Mouse (Mus musculus): ENCODE data around the gene Adcy7. TPM values are rescaled to one million over a fixed set of nuclear protein-coding genes. Genes with fewer than 3 reads are reported as not detected.

The Adcy7 gene
- polyA plus RNA-seq, 1 experiment: not detected

DNA sequence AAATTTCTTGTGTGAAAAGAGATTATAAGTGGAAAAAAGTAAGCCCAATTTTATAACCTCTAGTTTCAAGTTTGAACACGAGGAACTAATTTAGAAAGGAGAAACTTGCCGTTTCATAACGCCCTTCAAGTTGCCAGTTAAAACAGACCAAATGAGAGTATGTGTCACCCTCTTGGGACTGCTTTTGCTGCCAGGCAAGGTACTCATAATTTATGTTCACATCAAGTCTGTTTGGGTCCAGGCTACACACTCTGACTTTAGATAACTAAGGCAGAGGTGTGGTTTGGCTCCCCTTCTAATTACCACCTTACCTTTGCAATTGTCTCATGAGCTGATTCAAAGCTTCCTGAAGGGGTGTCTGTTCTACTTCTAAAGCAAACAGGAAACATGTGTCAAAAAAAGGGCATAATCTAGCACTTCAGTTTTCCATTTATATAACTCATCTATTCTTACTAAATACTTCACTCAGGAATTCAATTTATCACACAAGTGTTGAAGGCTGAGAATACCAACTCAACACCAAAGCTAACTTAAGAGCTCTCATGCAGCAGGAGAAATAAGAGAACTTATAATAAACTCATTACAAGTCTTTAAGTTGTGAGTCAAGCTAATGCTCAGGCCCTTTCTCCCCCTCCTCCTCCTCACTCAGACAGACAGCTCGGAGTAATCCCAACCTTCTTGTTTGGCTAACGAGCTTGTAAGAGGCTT lies 85.2 kb downstream of the Adcy7 start:
- 66% methylated on average over 5 of the region's 5 CpGs for WGBS
- Histone ChIP-seq H3K4me1 (ENCODE audit: control insufficient read depth, insufficient read depth, low read length) (peaks cover 2% of the 10 kb centered on the region; the same call in 1 of the 2 replicates), H3K4me3 (ENCODE audit: insufficient read depth, low read depth, low read length) (no peak overlapping the region), H3K27ac (ENCODE audit: insufficient read depth, low read depth, low read length) (no peak overlapping the region)
- TF ChIP-seq CTCF (IDR thresholded peaks at IDR 0.05; ENCODE audit: insufficient read depth, low read depth, low read length): no peak
- no peak for TF ChIP-seq POLR2A (IDR thresholded peaks at IDR 0.05; ENCODE audit: insufficient read depth, low read depth, low read length)

DNA sequence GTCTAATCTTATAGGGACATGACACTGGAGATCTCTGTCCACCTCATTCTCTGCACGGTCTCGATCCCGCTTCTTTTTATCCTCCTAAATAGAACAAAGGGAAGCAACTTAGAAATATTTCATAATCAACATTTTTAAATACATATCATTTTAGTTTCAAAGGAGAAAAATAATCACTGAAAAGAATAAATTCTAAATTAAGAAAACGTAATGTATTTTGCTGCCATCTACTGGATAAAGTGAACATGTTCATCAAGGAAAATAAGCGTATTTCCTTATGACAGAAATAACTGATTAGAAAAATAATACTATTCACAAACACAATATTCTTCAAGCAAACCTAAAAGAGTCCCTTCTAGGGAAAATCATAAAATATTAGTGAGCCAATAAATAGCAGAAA lies 85.7 kb downstream of the Adcy7 start:
- WGBS: 63% methylated on average over 5 of the region's 5 CpGs
- Histone ChIP-seq H3K27ac (ENCODE audit: insufficient read depth, low read depth, low read length) (no peak overlapping the region), H3K4me3 (ENCODE audit: insufficient read depth, low read depth, low read length) (no peak overlapping the region), H3K4me1 (ENCODE audit: control insufficient read depth, insufficient read depth, low read length) (peaks cover 5% of the 10 kb centered on the region)
- TF ChIP-seq CTCF (IDR thresholded peaks at IDR 0.05; ENCODE audit: insufficient read depth, low read depth, low read length) (no peak), POLR2A (IDR thresholded peaks at IDR 0.05; ENCODE audit: insufficient read depth, low read depth, low read length) (no peak)

GRCm38 (mm10) chr8:88359959-88360358 lies 87.8 kb downstream of the Adcy7 start:
- Histone ChIP-seq H3K4me3 (ENCODE audit: insufficient read depth, low read depth, low read length) (no peak overlapping the region), H3K27ac (ENCODE audit: insufficient read depth, low read depth, low read length) (no peak overlapping the region), H3K4me1 (ENCODE audit: control insufficient read depth, insufficient read depth, low read length) (peaks cover 6% of the 10 kb centered on the region)
- TF ChIP-seq POLR2A (IDR thresholded peaks at IDR 0.05; ENCODE audit: insufficient read depth, low read depth, low read length): no peak
- no peak for TF ChIP-seq CTCF (IDR thresholded peaks at IDR 0.05; ENCODE audit: insufficient read depth, low read depth, low read length)
- 87% methylated on average over 2 of the region's 2 CpGs for WGBS

DNA sequence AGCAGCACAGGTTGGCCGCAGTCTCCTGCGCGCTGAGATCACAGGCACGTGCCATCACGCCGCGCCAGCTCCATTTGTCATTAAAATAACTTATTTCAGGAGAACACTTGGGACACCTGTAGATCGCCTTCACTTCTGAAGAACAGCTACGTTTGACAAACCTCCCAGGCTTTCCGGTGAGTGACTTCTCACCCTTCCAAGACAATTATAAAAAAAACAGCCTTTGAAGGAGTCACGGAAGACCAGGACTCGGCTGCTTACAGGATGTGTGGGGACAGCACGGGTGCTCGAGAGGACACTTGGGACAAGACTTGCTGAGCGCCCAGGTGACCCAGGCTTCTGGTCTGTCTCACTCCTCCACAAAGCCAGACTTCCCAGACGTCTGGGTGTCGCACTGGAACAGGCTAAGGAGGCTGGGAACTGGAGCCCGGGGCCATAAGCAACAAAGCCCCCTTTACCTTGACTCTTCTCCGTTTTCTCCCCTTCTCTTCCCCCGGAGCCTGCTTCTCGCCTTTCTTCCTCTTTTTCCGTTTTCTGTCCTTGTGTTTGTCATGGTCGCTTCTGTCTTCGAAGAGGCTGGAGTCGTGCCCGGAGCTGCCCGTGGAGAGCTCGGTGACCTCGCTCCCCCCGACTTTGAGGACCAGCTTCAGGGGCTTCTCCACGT lies 89.0 kb downstream of the Adcy7 start:
- Histone ChIP-seq H3K4me1 (ENCODE audit: control insufficient read depth, insufficient read depth, low read length) (peaks cover 6% of the 10 kb centered on the region), H3K4me3 (ENCODE audit: insufficient read depth, low read depth, low read length) (peak overlapping the region; percentile 100), H3K27ac (ENCODE audit: insufficient read depth, low read depth, low read length) (no peak overlapping the region; the same call in 1 of the 2 replicates)
- TF ChIP-seq POLR2A (IDR thresholded peaks at IDR 0.05; ENCODE audit: insufficient read depth, low read depth, low read length) (no peak), CTCF (IDR thresholded peaks at IDR 0.05; ENCODE audit: insufficient read depth, low read depth, low read length) (no peak)
- WGBS: under 1% methylated on average over 31 of the region's 31 CpGs

DNA sequence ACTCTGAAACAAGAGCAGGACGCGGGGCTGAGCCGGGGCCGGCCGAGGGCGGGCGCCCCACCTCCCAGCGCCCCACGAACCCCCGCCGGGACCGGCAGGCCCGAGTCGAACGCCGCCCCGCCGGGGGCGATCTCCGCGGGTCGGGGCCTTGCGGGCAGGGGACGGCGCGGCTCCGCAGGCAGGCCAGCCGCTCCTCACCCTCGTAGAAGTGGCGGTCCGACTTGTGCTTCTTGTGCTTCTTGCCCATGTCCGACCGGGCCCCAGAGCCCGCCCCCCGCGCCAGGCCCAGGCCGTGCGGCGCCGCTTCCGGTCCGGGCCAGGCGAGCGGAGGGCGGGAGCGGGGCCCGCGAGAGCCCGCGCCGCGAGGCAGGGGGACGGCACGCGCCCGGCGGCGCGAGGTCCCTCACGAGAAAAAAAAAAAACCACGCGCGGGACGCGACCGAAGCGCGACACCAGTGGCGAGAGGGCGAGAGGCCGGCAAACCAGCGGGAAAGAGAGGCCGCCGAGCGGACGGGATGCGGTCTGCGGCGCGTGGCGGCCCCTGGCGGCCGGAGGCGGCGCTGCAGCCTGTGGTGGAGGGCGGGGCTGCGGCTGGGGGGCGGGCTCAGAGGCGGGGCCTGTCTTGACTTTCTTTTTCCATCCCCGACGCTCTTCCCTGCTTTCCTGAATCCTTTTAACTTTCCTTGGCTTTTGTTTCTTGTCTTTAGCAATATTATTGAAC lies 89.7 kb downstream of the Adcy7 start, which contains the start of gene Brd7:
Gene Brd7, minus strand, starts transcription at position 487 of the 721 bp plus-strand sequence.
- Histone ChIP-seq H3K4me3 (ENCODE audit: insufficient read depth, low read depth, low read length) (peak within 1 kb of the TSS; percentile 100), H3K27ac (ENCODE audit: insufficient read depth, low read depth, low read length) (peak within 1 kb of the TSS; percentile 95), H3K4me1 (ENCODE audit: control insufficient read depth, insufficient read depth, low read length) (peaks cover 6% of the 10 kb centered on the region)
- 1% methylated on average over 86 of the region's 91 CpGs for WGBS
- peak; percentile 28; the same call in 1 of the 2 replicates for TF ChIP-seq POLR2A (IDR thresholded peaks at IDR 0.05; ENCODE audit: insufficient read depth, low read depth, low read length)
- TF ChIP-seq CTCF (IDR thresholded peaks at IDR 0.05; ENCODE audit: insufficient read depth, low read depth, low read length): peak; percentile 83

GRCm38 (mm10) chr8:88362446-88363150 lies 90.4 kb downstream of the Adcy7 start:
- Histone ChIP-seq H3K4me3 (ENCODE audit: insufficient read depth, low read depth, low read length) (peak overlapping the region; percentile 100), H3K4me1 (ENCODE audit: control insufficient read depth, insufficient read depth, low read length) (peaks cover 6% of the 10 kb centered on the region), H3K27ac (ENCODE audit: insufficient read depth, low read depth, low read length) (no peak overlapping the region)
- 21% methylated on average over 11 of the region's 11 CpGs for WGBS
- no peak for TF ChIP-seq POLR2A (IDR thresholded peaks at IDR 0.05; ENCODE audit: insufficient read depth, low read depth, low read length)
- no peak for TF ChIP-seq CTCF (IDR thresholded peaks at IDR 0.05; ENCODE audit: insufficient read depth, low read depth, low read length)

DNA sequence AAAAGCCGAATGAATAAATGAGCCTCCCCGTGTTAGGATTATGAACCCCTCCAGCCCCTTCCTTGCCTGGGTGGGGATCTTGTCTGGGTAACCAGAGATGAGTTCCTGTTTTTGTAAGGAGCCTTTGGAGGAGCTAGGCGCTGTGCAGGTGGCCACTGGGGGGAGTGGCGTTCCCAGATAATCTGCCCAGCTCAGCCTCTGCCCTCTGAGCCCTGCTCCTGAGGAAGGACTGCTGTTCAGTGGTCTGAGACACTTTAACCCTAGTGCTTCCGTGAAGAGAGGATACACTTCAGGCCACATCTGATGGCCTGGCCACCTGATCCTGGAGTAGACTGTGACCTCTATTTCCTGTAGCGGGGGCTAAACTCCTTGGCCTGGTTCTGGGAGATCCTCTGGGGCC lies 97.0 kb downstream of the Adcy7 start:
- Histone ChIP-seq H3K4me3 (ENCODE audit: insufficient read depth, low read depth, low read length) (no peak overlapping the region), H3K27ac (ENCODE audit: insufficient read depth, low read depth, low read length) (no peak overlapping the region), H3K4me1 (ENCODE audit: control insufficient read depth, insufficient read depth, low read length) (no peaks in the 10 kb centered on the region)
- no peak for TF ChIP-seq POLR2A (IDR thresholded peaks at IDR 0.05; ENCODE audit: insufficient read depth, low read depth, low read length)
- TF ChIP-seq CTCF (IDR thresholded peaks at IDR 0.05; ENCODE audit: insufficient read depth, low read depth, low read length): no peak
- 39% methylated on average over 6 of the region's 6 CpGs for WGBS

DNA sequence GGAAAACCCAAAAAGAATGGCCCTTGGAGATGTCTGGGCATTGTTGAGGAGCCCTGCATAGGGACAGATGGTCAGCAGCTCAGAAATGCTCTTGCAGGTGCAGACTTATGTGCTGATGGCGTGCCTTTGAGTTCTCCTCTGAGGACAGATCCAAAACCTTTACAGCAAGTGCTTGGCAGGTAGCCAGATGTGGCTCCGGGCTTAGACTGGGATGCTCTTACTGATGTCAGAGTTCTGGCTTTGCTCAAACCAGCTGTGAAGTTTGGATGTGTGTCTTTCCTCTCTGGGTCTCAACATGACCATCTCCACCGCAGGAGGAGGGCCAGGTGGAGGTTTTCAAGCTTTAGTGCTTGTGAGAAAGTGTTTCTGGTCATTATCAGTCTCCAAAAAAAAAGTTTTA lies 97.6 kb downstream of the Adcy7 start:
- Histone ChIP-seq H3K27ac (ENCODE audit: insufficient read depth, low read depth, low read length) (no peak overlapping the region), H3K4me3 (ENCODE audit: insufficient read depth, low read depth, low read length) (no peak overlapping the region), H3K4me1 (ENCODE audit: control insufficient read depth, insufficient read depth, low read length) (no peaks in the 10 kb centered on the region)
- WGBS: 61% methylated on average over 3 of the region's 3 CpGs
- no peak for TF ChIP-seq CTCF (IDR thresholded peaks at IDR 0.05; ENCODE audit: insufficient read depth, low read depth, low read length)
- TF ChIP-seq POLR2A (IDR thresholded peaks at IDR 0.05; ENCODE audit: insufficient read depth, low read depth, low read length): no peak
